Mouse (Mus musculus): ENCODE measurements around the gene Dhdh. TPM values are rescaled to one million over a fixed set of nuclear protein-coding genes. Genes with fewer than 3 reads are reported as not detected.
"Not testable (repeated sequence)": the region's sequence is repeated elsewhere in the genome, so short reads cannot be mapped to it uniquely, and the experiment has no call there.

Gene Dhdh
- 3.3 and 3.5 TPM in 2 replicates for polyA plus RNA-seq (2015; fragmentation: Nextera tagmentation; extraction: Ambion mirVana)

- Histone ChIP-seq H3K27ac (peak within 1 kb of the TSS; percentile 78), H3K36me3 (peaks cover 15% of the 10 kb centered on the region), H3K9ac (peak within 1 kb of the TSS; percentile 53), H3K4me2 (peak within 1 kb of the TSS; percentile 75), H3K27me3 (no peaks in the 10 kb centered on the region), H3K9me3 (replicated peaks) (no peaks in the 10 kb centered on the region), H3K4me3 (replicated peaks) (peak within 1 kb of the TSS; percentile 50), H3K4me1 (peaks cover 34% of the 10 kb centered on the region)
- WGBS: 11% methylated on average over 38 of the region's 38 CpGs
- ATAC-seq (replicated peaks; ENCODE audit: low FRiP score): peak; percentile 48
Observed at GRCm38 (mm10) chr7:45488293-45489204, at the start of gene Dhdh. Gene Dhdh (minus strand): TSS chr7:45488805.

GRCm38 (mm10) chr7:45537602-45538001 is 49.0 kb upstream of the Dhdh start:
- Histone ChIP-seq H3K4me3 (replicated peaks) (peak overlapping the region; percentile 60), H3K27me3 (no peaks in the 10 kb centered on the region), H3K36me3 (no peaks in the 10 kb centered on the region), H3K9ac (peak overlapping the region; percentile 50; the same call in 1 of the 2 replicates), H3K4me1 (peaks cover 20% of the 10 kb centered on the region), H3K27ac (no peak overlapping the region), H3K9me3 (replicated peaks) (no peaks in the 10 kb centered on the region), H3K4me2 (peak overlapping the region; percentile 86)
- ATAC-seq (replicated peaks; ENCODE audit: low FRiP score): no peak
- 86% methylated on average over 10 of the region's 10 CpGs for WGBS

- Histone ChIP-seq H3K9ac (no peak overlapping the region), H3K36me3 (no peaks in the 10 kb centered on the region), H3K27ac (no peak overlapping the region), H3K9me3 (replicated peaks) (no peaks in the 10 kb centered on the region), H3K4me2 (no peak overlapping the region), H3K4me3 (replicated peaks) (no peak overlapping the region), H3K27me3 (no peaks in the 10 kb centered on the region), H3K4me1 (peaks cover 20% of the 10 kb centered on the region)
- no peak for ATAC-seq (replicated peaks; ENCODE audit: low FRiP score)
- WGBS: 79% methylated on average over 1 of the region's 1 CpGs
Observed at GRCm38 (mm10) chr7:45535676-45536075, 47.1 kb upstream of the Dhdh start.

GRCm38 (mm10) chr7:45530643-45531042 is 42.0 kb upstream of the Dhdh start:
- Histone ChIP-seq H3K36me3 (no peaks in the 10 kb centered on the region), H3K4me3 (replicated peaks) (no peak overlapping the region), H3K9me3 (replicated peaks) (no peaks in the 10 kb centered on the region), H3K27me3 (no peaks in the 10 kb centered on the region), H3K4me2 (peak overlapping the region; percentile 44), H3K9ac (peak overlapping the region; percentile 15; the same call in 1 of the 2 replicates), H3K27ac (peak overlapping the region; percentile 75), H3K4me1 (peaks cover 31% of the 10 kb centered on the region)
- WGBS: 57% methylated on average over 2 of the region's 2 CpGs
- ATAC-seq (replicated peaks; ENCODE audit: low FRiP score): no peak

- Histone ChIP-seq H3K9me3 (replicated peaks) (no peaks in the 10 kb centered on the region), H3K27me3 (no peaks in the 10 kb centered on the region), H3K9ac (no peak overlapping the region), H3K36me3 (peaks cover 3% of the 10 kb centered on the region), H3K4me3 (replicated peaks) (no peak overlapping the region), H3K27ac (peak overlapping the region; percentile 75), H3K4me2 (peak overlapping the region; percentile 44), H3K4me1 (peaks cover 43% of the 10 kb centered on the region)
- WGBS: 6% methylated on average over 6 of the region's 6 CpGs
- no peak for ATAC-seq (replicated peaks; ENCODE audit: low FRiP score)
Observed at GRCm38 (mm10) chr7:45529461-45529860, 40.9 kb upstream of the Dhdh start.

- 88% methylated on average over 6 of the region's 6 CpGs for WGBS
- Histone ChIP-seq H3K36me3 (peaks cover 14% of the 10 kb centered on the region), H3K27ac (peak overlapping the region; percentile 83), H3K4me3 (replicated peaks) (peak overlapping the region; percentile 79; the same call in 1 of the 2 replicates), H3K4me1 (peaks cover 63% of the 10 kb centered on the region)
- not testable (repeated sequence) for H3K4me2 ChIP-seq; H3K9me3 ChIP-seq (replicated peaks); H3K9ac ChIP-seq; ATAC-seq (replicated peaks; ENCODE audit: low FRiP score); H3K27me3 ChIP-seq
Observed at GRCm38 (mm10) chr7:45527169-45527568, 38.6 kb upstream of the Dhdh start.

- Histone ChIP-seq H3K9me3 (replicated peaks) (no peaks in the 10 kb centered on the region), H3K9ac (peak overlapping the region; percentile 83), H3K27me3 (no peaks in the 10 kb centered on the region), H3K27ac (peak overlapping the region; percentile 83), H3K36me3 (peaks cover 14% of the 10 kb centered on the region), H3K4me1 (peaks cover 65% of the 10 kb centered on the region), H3K4me2 (peak overlapping the region; percentile 80), H3K4me3 (replicated peaks) (peak overlapping the region; percentile 79)
- no peak for ATAC-seq (replicated peaks; ENCODE audit: low FRiP score)
- 22% methylated on average over 7 of the region's 7 CpGs for WGBS
Observed at GRCm38 (mm10) chr7:45526474-45527120, 38.0 kb upstream of the Dhdh start.

- under 1% methylated on average over 54 of the region's 54 CpGs for WGBS
- H3K36me3 ChIP-seq: peaks cover 14% of the 10 kb centered on the region
- H3K4me3 ChIP-seq (replicated peaks): peak within 1 kb of the TSS; percentile 79
- peak within 1 kb of the TSS; percentile 80 for H3K4me2 ChIP-seq
- no peaks in the 10 kb centered on the region for H3K27me3 ChIP-seq
- peak; percentile 78 for ATAC-seq (replicated peaks; ENCODE audit: low FRiP score)
- H3K27ac ChIP-seq: peak within 1 kb of the TSS; percentile 83
- H3K9me3 ChIP-seq (replicated peaks): no peaks in the 10 kb centered on the region
- H3K4me1 ChIP-seq: peaks cover 68% of the 10 kb centered on the region
- H3K9ac ChIP-seq: peak within 1 kb of the TSS; percentile 83
Observed at GRCm38 (mm10) chr7:45525809-45526473, 37.3 kb upstream of the Dhdh start, which contains the start of the genes Ppp1r15a and Plekha4. Gene Ppp1r15a (minus strand): TSS chr7:45526268. Gene Plekha4 (plus strand): TSS chr7:45526330.

GRCm38 (mm10) chr7:45524841-45525621 is 36.4 kb upstream of the Dhdh start:
- Histone ChIP-seq H3K36me3 (peaks cover 14% of the 10 kb centered on the region), H3K27ac (peak overlapping the region; percentile 83), H3K4me1 (peaks cover 62% of the 10 kb centered on the region), H3K9ac (peak overlapping the region; percentile 83), H3K27me3 (no peaks in the 10 kb centered on the region), H3K4me3 (replicated peaks) (peak overlapping the region; percentile 79), H3K9me3 (replicated peaks) (no peaks in the 10 kb centered on the region), H3K4me2 (peak overlapping the region; percentile 80)
- ATAC-seq (replicated peaks; ENCODE audit: low FRiP score): 0 out of 2 replicates have a peak, but pooled peaks have one; percentile 0
- 18% methylated on average over 12 of the region's 12 CpGs for WGBS

GRCm38 (mm10) chr7:45523678-45524170 is 35.1 kb upstream of the Dhdh start:
- H3K27me3 ChIP-seq: no peaks in the 10 kb centered on the region
- no peaks in the 10 kb centered on the region for H3K9me3 ChIP-seq (replicated peaks)
- H3K4me3 ChIP-seq (replicated peaks): peak overlapping the region; percentile 14
- H3K9ac ChIP-seq: peak overlapping the region; percentile 39
- peak overlapping the region; percentile 61 for H3K4me2 ChIP-seq
- 81% methylated on average over 13 of the region's 13 CpGs for WGBS
- ATAC-seq (replicated peaks; ENCODE audit: low FRiP score): no peak
- peak overlapping the region; percentile 29 for H3K27ac ChIP-seq
- peaks cover 55% of the 10 kb centered on the region for H3K4me1 ChIP-seq
- peaks cover 14% of the 10 kb centered on the region for H3K36me3 ChIP-seq
